Mouse (Mus musculus) thymus, adult 18-20 months (tissue): ENCODE data around the gene Fchsd2.

Source experiments
- DNase-seq, 2 experiments: peaks; one replicate each; pipeline ENCODE4 v3.0.0; 2022; ENCODE audit warnings: mixed read lengths in 2 of 2

The Fchsd2 gene

DNA sequence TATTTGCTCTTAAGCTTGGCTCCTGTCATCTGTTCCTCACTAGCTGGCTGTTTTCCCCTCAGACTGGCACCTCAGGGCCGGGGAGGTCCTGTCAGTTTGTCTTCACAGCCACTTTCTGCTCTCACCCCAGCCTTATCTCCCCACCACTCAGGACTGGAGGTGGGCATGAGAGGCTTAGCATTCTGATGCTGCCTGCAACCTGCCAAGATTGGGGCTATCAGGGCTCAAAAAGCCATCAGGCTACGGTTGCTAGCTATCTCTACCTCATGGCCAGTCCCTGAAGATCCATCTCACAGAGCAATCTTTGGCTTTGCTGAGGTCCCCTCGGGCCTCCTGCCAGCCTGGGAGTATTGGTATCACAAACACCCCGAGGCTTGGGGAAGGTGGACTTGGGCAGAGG lies 226.2 kb downstream of the Fchsd2 start:
- DNase-seq: no peak

- no peak for DNase-seq
Observed at GRCm38 (mm10) chr7:101319796-101320195, 227.1 kb downstream of the Fchsd2 start.

- DNase-seq: no peak
Observed at GRCm38 (mm10) chr7:101320399-101321217, 227.9 kb downstream of the Fchsd2 start.

DNA sequence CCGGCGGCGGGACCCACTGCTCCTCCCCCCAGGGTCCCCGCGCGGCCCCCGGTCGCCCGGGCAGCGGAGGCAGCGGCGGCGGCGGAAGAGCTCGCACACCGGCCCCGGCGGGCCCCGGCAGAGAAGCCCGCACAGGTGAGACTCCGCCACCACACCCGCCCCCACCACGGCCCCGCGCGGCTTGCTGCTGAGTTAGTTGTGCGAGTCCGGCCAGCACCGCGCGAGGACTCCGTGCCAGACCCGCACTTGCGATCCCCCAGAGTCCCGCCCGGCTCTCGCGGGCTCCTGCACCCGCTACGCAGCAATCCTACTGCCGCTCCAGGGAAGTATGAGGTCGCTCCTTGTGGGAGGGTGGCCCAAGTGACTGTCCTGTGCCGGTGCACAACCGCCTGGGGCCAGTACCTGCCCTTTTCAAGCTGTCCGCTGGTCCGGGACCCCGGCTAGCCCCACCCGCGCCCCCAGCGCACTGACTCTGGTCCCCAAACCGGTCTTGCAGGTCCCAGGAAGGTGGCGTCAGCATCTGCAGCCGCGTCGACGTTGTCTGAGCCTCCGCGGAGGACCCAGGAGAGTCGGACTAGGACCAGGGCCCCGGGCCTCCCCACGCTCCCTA lies 228.7 kb downstream of the Fchsd2 start:
- DNase-seq: peak in 1 of 2 experiments; percentile 43

- no peak for DNase-seq
Observed at GRCm38 (mm10) chr7:101323141-101323594, 230.5 kb downstream of the Fchsd2 start.

- no peak for DNase-seq
Observed at GRCm38 (mm10) chr7:101324142-101324962, 231.7 kb downstream of the Fchsd2 start.

- no peak for DNase-seq
Observed at GRCm38 (mm10) chr7:101326006-101326405, 233.3 kb downstream of the Fchsd2 start.

GRCm38 (mm10) chr7:101327263-101327662 lies 234.6 kb downstream of the Fchsd2 start:
- DNase-seq: no peak

DNA sequence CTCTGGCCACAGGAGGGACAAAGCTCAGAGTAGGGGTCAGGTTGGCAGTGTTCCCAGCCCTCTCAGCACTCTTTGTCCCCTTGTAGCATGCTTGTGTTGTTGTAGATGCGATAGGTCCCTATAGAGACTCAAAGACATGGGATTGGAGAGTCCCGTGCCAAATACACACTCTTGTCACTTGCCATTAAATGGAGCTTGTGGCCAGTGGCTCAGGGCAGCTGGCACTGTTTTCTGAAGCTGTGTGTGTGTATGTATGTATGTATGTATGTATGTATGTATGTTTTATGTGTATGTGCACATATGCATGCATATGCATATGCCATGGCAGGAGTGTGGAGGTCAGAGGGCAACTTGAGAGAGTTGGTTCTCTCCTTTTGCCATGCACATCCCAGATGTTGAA lies 235.1 kb downstream of the Fchsd2 start:
- no peak for DNase-seq

- no peak for DNase-seq
Observed at GRCm38 (mm10) chr7:101328621-101329158, 236.0 kb downstream of the Fchsd2 start.

GRCm38 (mm10) chr7:101329606-101330005 lies 236.9 kb downstream of the Fchsd2 start:
- DNase-seq: no peak

- DNase-seq: no peak
Observed at GRCm38 (mm10) chr7:101330074-101330840, 237.6 kb downstream of the Fchsd2 start.

- DNase-seq: no peak
Observed at GRCm38 (mm10) chr7:101330841-101331173, 238.1 kb downstream of the Fchsd2 start.

GRCm38 (mm10) chr7:101332045-101332831 lies 239.6 kb downstream of the Fchsd2 start:
- DNase-seq: no peak
